Mouse (Mus musculus) forebrain, embryonic 10.5 days (tissue): ENCODE data around the gene Myrip. TPM values are rescaled to one million over a fixed set of nuclear protein-coding genes. Genes with fewer than 3 reads are reported as not detected.
"Not testable (repeated sequence)": the region's sequence is repeated elsewhere in the genome, so short reads cannot be mapped to it uniquely, and the experiment has no call there.

ENCODE experiments used
- DNase-seq: peaks from one replicate; pipeline ENCODE4 v3.0.0-alpha.2; 2017; ENCODE audit warnings: low spot score; ENCODE audit errors: extremely low spot score
- H3K27ac ChIP-seq: fragments of 300-500 bp; sonication (generic); 2 replicates; pipeline ENCODE4 v1.5.1; 2016; ENCODE audit warnings: mild to moderate bottlenecking
- H3K27me3 ChIP-seq: fragments of 300-500 bp; sonication (generic); 2 replicates; pipeline ENCODE4 v1.6.1; 2016; ENCODE audit warnings: mild to moderate bottlenecking; ENCODE audit not compliant: poor library complexity, severe bottlenecking
- H3K36me3 ChIP-seq: fragments of 300-500 bp; sonication (generic); replicated peaks from 2 replicates; pipeline ENCODE4 v1.6.1; 2016; ENCODE audit warnings: mild to moderate bottlenecking, moderate library complexity
- H3K4me1 ChIP-seq: fragments of 300-500 bp; sonication (generic); 2 replicates; pipeline ENCODE4 v1.6.1; 2016
- H3K4me3 ChIP-seq: fragments of 300-500 bp; sonication (generic); 2 replicates; pipeline ENCODE4 v1.5.1; 2016; ENCODE audit warnings: mild to moderate bottlenecking, moderate library complexity
- H3K9me3 ChIP-seq: fragments of 300-500 bp; sonication (generic); 2 replicates; pipeline ENCODE4 v1.6.1; 2016; ENCODE audit warnings: mild to moderate bottlenecking, moderate library complexity
- WGBS: fragments of 180-500 bp; shearing (Covaris S2); methylation state at CpG from one replicate; pipeline ENCODE4 v1.1.7; 2016; 5-methylcytosine and 5-hydroxymethylcytosine counted together
- polyA plus RNA-seq: library from polyadenylated mRNA; unstranded; fragments of >200 nt; fragmentation: Nextera tagmentation; extraction: Ambion mirVana; gene quantifications from 2 replicates; pipeline ENCODE4 v1.2.1, GENCODE M21; 2016

The Myrip gene
- polyA plus RNA-seq, 1 experiment from 2014 or later: 0.29 TPM

DNA sequence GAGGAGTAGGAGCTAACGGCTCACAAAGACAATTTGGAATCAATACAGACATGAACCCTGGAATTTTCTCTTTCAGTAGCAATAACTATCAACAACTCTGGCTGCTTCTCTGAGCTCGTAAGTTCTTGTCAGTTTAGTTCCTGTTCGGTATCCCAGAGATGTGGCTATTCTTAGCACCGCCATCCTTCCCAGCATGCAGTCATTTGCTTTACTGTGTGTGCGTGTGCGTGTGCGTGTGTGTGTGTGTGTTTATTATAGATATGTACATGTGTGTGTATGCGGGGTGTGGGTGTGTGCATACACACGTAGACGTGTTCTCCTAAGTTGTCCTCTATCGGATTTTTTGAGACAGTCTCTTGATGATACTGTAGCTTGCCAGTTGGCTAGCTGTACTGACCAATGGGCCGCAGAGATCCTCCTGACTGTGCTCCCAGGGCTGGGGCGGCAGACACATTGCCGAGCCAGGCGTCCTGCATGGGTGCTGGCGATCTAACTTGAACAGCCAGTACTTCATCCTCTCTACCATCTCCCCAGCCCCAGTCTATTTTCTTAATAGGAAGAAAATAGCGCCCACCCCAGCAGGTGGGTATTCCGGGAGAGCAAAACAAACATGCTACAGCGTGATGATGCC lies 63.5 kb downstream of the Myrip start:
- WGBS: 89% methylated on average over 19 of the region's 19 CpGs

GRCm38 (mm10) chr9:120367526-120367925 lies 66.2 kb downstream of the Myrip start:
- Histone ChIP-seq H3K36me3 (no peaks in the 10 kb centered on the region), H3K4me3 (no peak overlapping the region), H3K27me3 (no peaks in the 10 kb centered on the region), H3K4me1 (no peaks in the 10 kb centered on the region), H3K27ac (no peak overlapping the region), H3K9me3 (no peaks in the 10 kb centered on the region)
- no peak for DNase-seq
- WGBS: 91% methylated on average over 1 of the region's 1 CpGs

More for the DNA sequence above, 63.5 kb downstream of the Myrip start:
- Histone ChIP-seq H3K36me3 (no peaks in the 10 kb centered on the region), H3K4me3 (no peak overlapping the region), H3K4me1 (no peaks in the 10 kb centered on the region), H3K27me3 (no peaks in the 10 kb centered on the region), H3K9me3 (no peaks in the 10 kb centered on the region), H3K27ac (no peak overlapping the region)
- DNase-seq: no peak

- no peak for DNase-seq
- WGBS: 88% methylated on average over 5 of the region's 5 CpGs
- H3K27ac ChIP-seq: no peak overlapping the region
- no peaks in the 10 kb centered on the region for H3K36me3 ChIP-seq
- H3K4me1 ChIP-seq: no peaks in the 10 kb centered on the region
- H3K9me3 ChIP-seq: no peaks in the 10 kb centered on the region
- no peak overlapping the region for H3K4me3 ChIP-seq
- H3K27me3 ChIP-seq: no peaks in the 10 kb centered on the region
These were observed 70.3 kb downstream of the Myrip start for GRCm38 (mm10) chr9:120371633-120372032.

DNA sequence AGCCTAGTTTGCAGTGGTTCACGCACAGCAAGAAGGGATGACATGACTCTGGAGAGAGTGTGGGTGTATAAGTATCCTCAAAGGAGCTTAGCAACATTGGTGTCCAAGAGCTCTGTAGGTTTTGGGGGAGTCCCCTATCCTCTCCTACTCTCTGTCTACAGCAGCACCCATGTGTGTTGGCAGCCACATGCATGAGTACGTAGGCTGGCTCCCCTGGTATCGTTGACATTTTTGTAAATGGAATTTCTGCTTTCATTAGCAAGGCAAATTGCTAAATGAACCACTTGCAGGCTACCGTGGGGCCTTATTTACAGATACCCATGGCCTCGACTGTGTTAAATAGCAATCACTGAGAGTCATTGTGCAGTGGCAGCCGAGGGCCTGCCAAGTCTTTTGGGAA lies 71.0 kb downstream of the Myrip start:
- 93% methylated on average over 6 of the region's 6 CpGs for WGBS
- no peaks in the 10 kb centered on the region for H3K27me3 ChIP-seq
- no peaks in the 10 kb centered on the region for H3K9me3 ChIP-seq
- H3K4me3 ChIP-seq: no peak overlapping the region
- DNase-seq: no peak
- H3K36me3 ChIP-seq: no peaks in the 10 kb centered on the region
- H3K27ac ChIP-seq: no peak overlapping the region
- no peaks in the 10 kb centered on the region for H3K4me1 ChIP-seq

- DNase-seq: peak; percentile 43
- H3K36me3 ChIP-seq: no peaks in the 10 kb centered on the region
- 34% methylated on average over 11 of the region's 11 CpGs for WGBS
- peaks cover 2% of the 10 kb centered on the region; the same call in 1 of the 2 replicates for H3K4me1 ChIP-seq
- no peaks in the 10 kb centered on the region for H3K27me3 ChIP-seq
- H3K4me3 ChIP-seq: no peak overlapping the region
- H3K27ac ChIP-seq: no peak overlapping the region
- no peaks in the 10 kb centered on the region for H3K9me3 ChIP-seq
These were observed 76.4 kb downstream of the Myrip start for GRCm38 (mm10) chr9:120377726-120378125.

GRCm38 (mm10) chr9:120395188-120395587 lies 93.9 kb downstream of the Myrip start:
- Histone ChIP-seq H3K27ac (no peak overlapping the region), H3K4me1 (peaks cover 9% of the 10 kb centered on the region), H3K9me3 (no peaks in the 10 kb centered on the region), H3K4me3 (no peak overlapping the region), H3K27me3 (peaks cover 4% of the 10 kb centered on the region; the same call in 1 of the 2 replicates), H3K36me3 (no peaks in the 10 kb centered on the region)
- WGBS: 40% methylated on average over 9 of the region's 9 CpGs
- DNase-seq: no peak

GRCm38 (mm10) chr9:120396579-120397185 lies 95.4 kb downstream of the Myrip start:
- 94% methylated on average over 7 of the region's 7 CpGs for WGBS
- H3K9me3 ChIP-seq: no peaks in the 10 kb centered on the region

DNA sequence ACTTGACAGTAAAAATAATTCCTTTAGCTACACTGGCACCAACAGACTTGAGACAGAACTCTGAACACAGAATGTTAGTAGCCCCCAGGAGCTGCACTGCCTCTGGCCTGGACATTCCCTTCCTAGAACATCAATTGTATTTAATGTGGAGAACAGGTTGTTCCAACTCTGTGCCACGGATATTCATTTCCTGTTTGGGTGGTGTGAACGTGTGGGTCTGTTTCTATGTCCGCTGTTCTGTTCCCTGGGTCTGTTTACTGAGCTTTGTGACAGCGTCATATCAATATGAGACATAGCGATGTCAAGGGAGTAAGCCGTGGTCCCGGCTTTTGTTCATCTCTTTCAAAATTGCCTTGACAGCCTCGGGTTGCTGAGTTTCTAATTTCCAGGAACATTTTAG lies 97.0 kb downstream of the Myrip start:
- Histone ChIP-seq H3K9me3 (no peaks in the 10 kb centered on the region), H3K27me3 (peaks cover 4% of the 10 kb centered on the region; the same call in 1 of the 2 replicates), H3K4me1 (peaks cover 9% of the 10 kb centered on the region), H3K36me3 (no peaks in the 10 kb centered on the region), H3K27ac (no peak overlapping the region), H3K4me3 (no peak overlapping the region)
- 89% methylated on average over 8 of the region's 8 CpGs for WGBS
- DNase-seq: no peak

More at GRCm38 (mm10) chr9:120396579-120397185, 95.4 kb downstream of the Myrip start:
- H3K27ac ChIP-seq: no peak overlapping the region
- peaks cover 4% of the 10 kb centered on the region; the same call in 1 of the 2 replicates for H3K27me3 ChIP-seq
- peaks cover 9% of the 10 kb centered on the region for H3K4me1 ChIP-seq
- no peak overlapping the region for H3K4me3 ChIP-seq
- DNase-seq: no peak
- no peaks in the 10 kb centered on the region for H3K36me3 ChIP-seq

GRCm38 (mm10) chr9:120399537-120399936 lies 98.2 kb downstream of the Myrip start:
- not testable (repeated sequence) for H3K4me3 ChIP-seq, H3K9me3 ChIP-seq, H3K27me3 ChIP-seq, H3K4me1 ChIP-seq, H3K36me3 ChIP-seq, DNase-seq, H3K27ac ChIP-seq
- 90% methylated on average over 2 of the region's 2 CpGs for WGBS

GRCm38 (mm10) chr9:120402368-120402767 lies 101.1 kb downstream of the Myrip start:
- H3K27me3 ChIP-seq: no peaks in the 10 kb centered on the region
- H3K27ac ChIP-seq: no peak overlapping the region
- no peak overlapping the region for H3K4me3 ChIP-seq
- no peaks in the 10 kb centered on the region for H3K36me3 ChIP-seq
- H3K9me3 ChIP-seq: no peaks in the 10 kb centered on the region
- DNase-seq: no peak
- 80% methylated on average over 3 of the region's 3 CpGs for WGBS
- no peaks in the 10 kb centered on the region for H3K4me1 ChIP-seq

GRCm38 (mm10) chr9:120403661-120404060 lies 102.3 kb downstream of the Myrip start:
- H3K4me3 ChIP-seq: no peak overlapping the region
- H3K27me3 ChIP-seq: no peaks in the 10 kb centered on the region
- H3K36me3 ChIP-seq: no peaks in the 10 kb centered on the region
- no peak for DNase-seq
- 83% methylated on average over 5 of the region's 5 CpGs for WGBS
- H3K4me1 ChIP-seq: no peaks in the 10 kb centered on the region
- no peak overlapping the region for H3K27ac ChIP-seq
- H3K9me3 ChIP-seq: no peaks in the 10 kb centered on the region

DNA sequence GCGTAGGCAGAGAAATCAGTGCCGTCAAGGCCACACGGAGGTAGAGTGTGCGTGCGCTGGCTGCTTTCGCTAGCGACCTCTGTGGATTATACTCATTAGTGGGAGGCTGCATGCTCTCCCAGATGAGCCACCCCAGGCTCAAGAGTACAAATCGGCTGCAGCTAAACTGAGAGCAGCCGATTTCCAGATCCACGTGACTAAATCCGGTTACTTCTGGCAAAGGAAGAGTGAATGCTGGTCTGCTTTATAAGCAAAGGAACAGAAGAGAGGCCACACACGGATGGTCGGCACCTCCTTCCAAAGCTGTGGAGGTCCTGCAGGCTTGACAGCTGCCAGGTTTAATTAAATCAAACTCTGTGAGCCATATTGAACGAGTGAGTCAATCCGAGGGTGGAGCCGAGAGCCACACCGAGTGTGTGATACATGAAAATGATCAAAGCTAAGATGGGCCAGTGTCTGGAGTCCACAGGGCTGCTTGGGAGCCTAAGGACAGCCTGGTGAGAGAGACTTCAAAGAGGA lies 108.4 kb downstream of the Myrip start:
- Histone ChIP-seq H3K9me3 (no peaks in the 10 kb centered on the region), H3K36me3 (no peaks in the 10 kb centered on the region), H3K4me3 (no peak overlapping the region), H3K27me3 (no peaks in the 10 kb centered on the region), H3K4me1 (no peaks in the 10 kb centered on the region), H3K27ac (no peak overlapping the region)
- DNase-seq: no peak
- 88% methylated on average over 17 of the region's 17 CpGs for WGBS

DNA sequence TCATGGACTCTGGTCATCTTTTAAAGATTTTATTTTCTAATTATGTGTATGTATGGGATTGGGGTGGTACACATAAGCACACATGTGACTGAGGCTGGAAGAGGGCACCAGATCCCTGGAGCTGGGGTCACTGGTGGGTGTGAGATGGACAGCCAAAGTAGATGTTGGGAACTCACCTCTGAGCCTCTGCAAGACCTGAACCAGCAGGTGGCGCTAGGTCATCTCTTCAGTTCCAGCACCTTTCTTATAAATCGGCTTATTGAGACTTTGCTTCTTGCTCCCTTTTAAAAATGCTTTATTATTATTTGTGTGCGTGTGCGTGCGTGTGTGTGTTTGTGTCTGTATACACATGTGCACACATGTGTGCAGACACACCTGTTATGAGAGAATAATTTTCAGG lies 109.1 kb downstream of the Myrip start:
- H3K36me3 ChIP-seq: no peaks in the 10 kb centered on the region
- no peaks in the 10 kb centered on the region for H3K27me3 ChIP-seq
- no peak overlapping the region for H3K27ac ChIP-seq
- no peaks in the 10 kb centered on the region for H3K4me1 ChIP-seq
- 34% methylated on average over 5 of the region's 5 CpGs for WGBS
- DNase-seq: peak; percentile 36
- H3K9me3 ChIP-seq: no peaks in the 10 kb centered on the region
- H3K4me3 ChIP-seq: no peak overlapping the region
